Mouse (Mus musculus) bone marrow macrophage, adult 2 months (primary cell): Measurements from ENCODE around the gene Bet1.

Experiments
- CTCF ChIP-seq: IDR thresholded peaks from 2 replicates; pipeline ENCODE4 v1.5.1; 2012; ENCODE audit warnings: low read depth, mild to moderate bottlenecking, low read length, moderate library complexity
- POLR2A ChIP-seq: IDR thresholded peaks from 2 replicates; pipeline ENCODE4 v1.6.1; 2012; ENCODE audit warnings: mild to moderate bottlenecking, low read depth, low read length, borderline replicate concordance

DNA sequence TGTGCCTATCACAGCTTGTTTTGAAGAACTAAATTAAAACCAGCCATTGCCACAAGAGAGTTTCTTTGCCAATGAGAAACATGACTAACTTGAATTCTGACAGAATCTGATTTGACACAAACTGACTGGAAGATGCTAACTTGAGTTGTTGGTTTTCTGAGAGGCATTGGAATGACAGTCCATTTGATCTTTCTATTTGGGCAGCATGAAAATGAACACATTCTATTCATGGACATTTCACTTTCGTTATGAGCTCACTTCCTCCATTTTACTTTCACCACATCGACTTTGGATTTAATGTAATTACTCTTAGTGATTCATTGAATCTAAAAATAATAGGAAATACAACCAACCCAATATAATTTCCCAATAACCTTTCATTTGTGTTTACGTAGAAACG, 32.4 kb downstream of the Bet1 start:
- TF ChIP-seq CTCF (no peak), POLR2A (no peak)
